Mouse (Mus musculus) liver, embryonic 15.5 days (tissue): ENCODE measurements around the gene Ccser1. TPM values are rescaled to one million over a fixed set of nuclear protein-coding genes. Genes with fewer than 3 reads are reported as not detected.

Experiments
- ATAC-seq: fragments of 200-750 bp; cut with Nextera tagmentation; 2 replicates; pipeline ENCODE4 v1.8.0; 2017; ENCODE audit warnings: moderate number of reproducible peaks, mild to moderate bottlenecking, moderate library complexity; ENCODE audit not compliant: insufficient read depth
- H3K27ac ChIP-seq: fragments of 300-500 bp; sonication (generic); replicated peaks from 2 replicates; pipeline ENCODE4 v1.5.1; 2015; ENCODE audit warnings: mild to moderate bottlenecking, inconsistent platforms
- H3K27me3 ChIP-seq: fragments of 300-500 bp; sonication (generic); 2 replicates; pipeline ENCODE4 v1.6.1; 2015; ENCODE audit warnings: mild to moderate bottlenecking, inconsistent platforms
- H3K36me3 ChIP-seq: fragments of 300-500 bp; sonication (generic); replicated peaks from 2 replicates; pipeline ENCODE4 v1.6.1; 2015; ENCODE audit warnings: moderate library complexity, mild to moderate bottlenecking, inconsistent platforms
- H3K4me1 ChIP-seq: fragments of 300-500 bp; sonication (generic); replicated peaks from 2 replicates; pipeline ENCODE4 v1.6.1; 2015; ENCODE audit warnings: inconsistent platforms
- H3K4me2 ChIP-seq: fragments of 300-500 bp; sonication (generic); 2 replicates; pipeline ENCODE4 v1.6.1; 2015; ENCODE audit warnings: moderate library complexity, mild to moderate bottlenecking, inconsistent platforms
- H3K4me3 ChIP-seq: fragments of 300-500 bp; sonication (generic); replicated peaks from 2 replicates; pipeline ENCODE4 v1.5.1; 2015; ENCODE audit warnings: mild to moderate bottlenecking, inconsistent platforms
- H3K9ac ChIP-seq: fragments of 300-500 bp; sonication (generic); 2 replicates; pipeline ENCODE4 v1.6.1; 2015; ENCODE audit warnings: moderate library complexity, mild to moderate bottlenecking, inconsistent platforms
- H3K9me3 ChIP-seq: fragments of 300-500 bp; sonication (generic); replicated peaks from 2 replicates; pipeline ENCODE4 v1.6.1; 2016; ENCODE audit warnings: inconsistent platforms
- WGBS: fragments of 180-500 bp; shearing (Covaris S2); methylation state at CpG from one replicate; pipeline ENCODE4 v1.1.7; 2015; ENCODE audit warnings: mixed read lengths; ENCODE audit not compliant: insufficient replicate concordance; 5-methylcytosine and 5-hydroxymethylcytosine counted together
- polyA plus RNA-seq: library from polyadenylated mRNA; unstranded; fragments of >200 nt; fragmentation: Nextera tagmentation; extraction: Ambion mirVana; gene quantifications from 2 replicates; pipeline ENCODE4 v1.2.1, GENCODE M21; 2015

Ccser1 gene
- polyA plus RNA-seq, 1 experiment from 2014 or later: 0.23 TPM

- Histone ChIP-seq H3K4me2 (no peak overlapping the region), H3K4me1 (no peaks in the 10 kb centered on the region), H3K27ac (no peak overlapping the region), H3K27me3 (no peaks in the 10 kb centered on the region), H3K36me3 (no peaks in the 10 kb centered on the region), H3K9ac (no peak overlapping the region), H3K4me3 (no peak overlapping the region), H3K9me3 (no peaks in the 10 kb centered on the region)
- no peak for ATAC-seq
- WGBS: 65% methylated on average over 15 of the region's 15 CpGs
These were observed 149.7 kb downstream of the Ccser1 start for GRCm38 (mm10) chr6:61329593-61330540.

- H3K4me3 ChIP-seq: no peak overlapping the region
- 88% methylated on average over 1 of the region's 1 CpGs for WGBS
- ATAC-seq: no peak
- no peaks in the 10 kb centered on the region for H3K9me3 ChIP-seq
- H3K27me3 ChIP-seq: no peaks in the 10 kb centered on the region
- no peak overlapping the region for H3K9ac ChIP-seq
- no peaks in the 10 kb centered on the region for H3K4me1 ChIP-seq
- H3K36me3 ChIP-seq: no peaks in the 10 kb centered on the region
- H3K4me2 ChIP-seq: no peak overlapping the region
- no peak overlapping the region for H3K27ac ChIP-seq
These were observed 154.3 kb downstream of the Ccser1 start for GRCm38 (mm10) chr6:61334466-61334865.

GRCm38 (mm10) chr6:61347045-61347838 is 167.1 kb downstream of the Ccser1 start:
- WGBS: 66% methylated on average over 5 of the region's 5 CpGs
- Histone ChIP-seq H3K4me1 (no peaks in the 10 kb centered on the region), H3K27ac (no peak overlapping the region), H3K36me3 (no peaks in the 10 kb centered on the region), H3K9me3 (no peaks in the 10 kb centered on the region), H3K4me2 (no peak overlapping the region), H3K9ac (no peak overlapping the region), H3K27me3 (no peaks in the 10 kb centered on the region), H3K4me3 (no peak overlapping the region)
- ATAC-seq: no peak

- no peaks in the 10 kb centered on the region for H3K9me3 ChIP-seq
- H3K27ac ChIP-seq: no peak overlapping the region
- H3K36me3 ChIP-seq: no peaks in the 10 kb centered on the region
- H3K4me3 ChIP-seq: no peak overlapping the region
- no peak overlapping the region for H3K4me2 ChIP-seq
- no peaks in the 10 kb centered on the region for H3K4me1 ChIP-seq
- ATAC-seq: no peak
- no peaks in the 10 kb centered on the region for H3K27me3 ChIP-seq
- no peak overlapping the region for H3K9ac ChIP-seq
- 55% methylated on average over 5 of the region's 5 CpGs for WGBS
These were observed 183.6 kb downstream of the Ccser1 start for GRCm38 (mm10) chr6:61363722-61364121.

- no peak overlapping the region for H3K27ac ChIP-seq
- 13% methylated on average over 3 of the region's 3 CpGs for WGBS
- no peaks in the 10 kb centered on the region for H3K4me1 ChIP-seq
- H3K9ac ChIP-seq: no peak overlapping the region
- no peak overlapping the region for H3K4me3 ChIP-seq
- no peaks in the 10 kb centered on the region for H3K36me3 ChIP-seq
- H3K27me3 ChIP-seq: no peaks in the 10 kb centered on the region
- no peaks in the 10 kb centered on the region for H3K9me3 ChIP-seq
- H3K4me2 ChIP-seq: no peak overlapping the region
- no peak for ATAC-seq
These were observed 202.4 kb downstream of the Ccser1 start for GRCm38 (mm10) chr6:61382526-61382925.

GRCm38 (mm10) chr6:61382991-61383390 is 202.9 kb downstream of the Ccser1 start:
- no peaks in the 10 kb centered on the region for H3K27me3 ChIP-seq
- no peak overlapping the region for H3K9ac ChIP-seq
- WGBS: 42% methylated on average over 3 of the region's 3 CpGs
- no peaks in the 10 kb centered on the region for H3K4me1 ChIP-seq
- H3K9me3 ChIP-seq: no peaks in the 10 kb centered on the region
- H3K4me3 ChIP-seq: no peak overlapping the region
- ATAC-seq: no peak
- H3K36me3 ChIP-seq: no peaks in the 10 kb centered on the region
- no peak overlapping the region for H3K27ac ChIP-seq
- H3K4me2 ChIP-seq: no peak overlapping the region

GRCm38 (mm10) chr6:61387046-61387445 is 206.9 kb downstream of the Ccser1 start:
- no peak for ATAC-seq
- Histone ChIP-seq H3K4me1 (no peaks in the 10 kb centered on the region), H3K36me3 (no peaks in the 10 kb centered on the region), H3K27ac (no peak overlapping the region), H3K27me3 (no peaks in the 10 kb centered on the region), H3K9ac (no peak overlapping the region), H3K9me3 (no peaks in the 10 kb centered on the region), H3K4me3 (no peak overlapping the region), H3K4me2 (no peak overlapping the region)
- 45% methylated on average over 1 of the region's 1 CpGs for WGBS

GRCm38 (mm10) chr6:61427490-61427889 is 247.4 kb downstream of the Ccser1 start:
- Histone ChIP-seq H3K27me3 (no peaks in the 10 kb centered on the region), H3K4me3 (no peak overlapping the region), H3K4me1 (no peaks in the 10 kb centered on the region), H3K9ac (no peak overlapping the region), H3K27ac (no peak overlapping the region), H3K36me3 (no peaks in the 10 kb centered on the region), H3K4me2 (no peak overlapping the region), H3K9me3 (no peaks in the 10 kb centered on the region)
- WGBS: 10% methylated on average over 2 of the region's 2 CpGs
- no peak for ATAC-seq

GRCm38 (mm10) chr6:61430881-61431725 is 251.0 kb downstream of the Ccser1 start:
- no peaks in the 10 kb centered on the region for H3K9me3 ChIP-seq
- H3K36me3 ChIP-seq: no peaks in the 10 kb centered on the region
- ATAC-seq: no peak
- H3K27ac ChIP-seq: no peak overlapping the region
- H3K9ac ChIP-seq: no peak overlapping the region
- no peaks in the 10 kb centered on the region for H3K27me3 ChIP-seq
- H3K4me1 ChIP-seq: no peaks in the 10 kb centered on the region
- H3K4me3 ChIP-seq: no peak overlapping the region
- WGBS: 15% methylated on average over 5 of the region's 5 CpGs
- H3K4me2 ChIP-seq: no peak overlapping the region

GRCm38 (mm10) chr6:61431726-61431984 is 251.5 kb downstream of the Ccser1 start:
- no peak overlapping the region for H3K4me2 ChIP-seq
- 53% methylated on average over 2 of the region's 2 CpGs for WGBS
- H3K9me3 ChIP-seq: no peaks in the 10 kb centered on the region
- no peaks in the 10 kb centered on the region for H3K27me3 ChIP-seq
- H3K9ac ChIP-seq: no peak overlapping the region
- H3K4me3 ChIP-seq: no peak overlapping the region
- ATAC-seq: no peak
- H3K4me1 ChIP-seq: no peaks in the 10 kb centered on the region
- H3K36me3 ChIP-seq: no peaks in the 10 kb centered on the region
- no peak overlapping the region for H3K27ac ChIP-seq

GRCm38 (mm10) chr6:61432167-61432566 is 252.0 kb downstream of the Ccser1 start:
- WGBS: 64% methylated on average over 3 of the region's 3 CpGs
- Histone ChIP-seq H3K36me3 (no peaks in the 10 kb centered on the region), H3K9me3 (no peaks in the 10 kb centered on the region), H3K4me1 (no peaks in the 10 kb centered on the region), H3K4me3 (no peak overlapping the region), H3K4me2 (no peak overlapping the region), H3K27ac (no peak overlapping the region), H3K9ac (no peak overlapping the region), H3K27me3 (no peaks in the 10 kb centered on the region)
- no peak for ATAC-seq
